ENCODE assay signal across 8 mouse cellular contexts in the genomic region with DNA sequence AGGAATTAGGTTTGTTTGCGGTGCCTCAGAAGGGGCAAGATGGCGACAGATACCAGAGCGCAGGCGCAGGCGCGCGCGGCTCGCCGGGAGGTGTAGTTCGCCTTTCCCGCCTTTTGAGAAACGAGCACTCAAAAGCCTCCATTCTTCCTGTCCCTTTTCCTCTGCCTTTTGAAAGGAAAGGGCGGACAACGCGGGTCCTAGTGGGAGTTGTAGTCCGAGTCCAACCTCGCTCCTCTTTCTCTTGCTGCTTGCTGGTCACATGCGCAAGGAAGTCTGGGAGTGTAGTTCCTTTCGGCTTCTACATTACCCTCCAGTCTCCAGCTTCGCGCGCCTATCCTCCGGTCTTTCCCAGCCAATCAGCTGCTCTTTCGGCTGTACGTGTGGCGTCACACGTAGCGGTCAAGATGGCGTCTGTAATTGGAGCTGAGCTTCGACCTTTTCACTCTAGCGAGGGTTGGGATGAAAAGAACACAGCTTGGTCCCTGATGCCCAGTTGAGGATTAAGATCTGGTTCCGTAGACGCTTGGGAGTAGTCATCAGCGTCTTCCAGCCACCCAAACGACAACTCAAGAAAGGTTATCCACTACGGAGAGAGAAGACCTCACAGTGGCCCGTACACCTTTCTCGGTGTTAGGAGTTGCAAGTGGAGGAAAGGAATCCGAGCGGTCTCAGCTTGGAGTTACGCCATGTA. TPM values are rescaled to one million over a fixed set of nuclear protein-coding genes. Genes with fewer than 3 reads are reported as not detected.
A peak's percentile ranks its signal among the peaks of the same experiment; 100 is the strongest.
DNase-seq lines count a peak whose midpoint lies in the region; ATAC-seq lines count a peak whose summit lies in the region.

A gene (minus strand): TSS at position 253 of the 691 bp plus-strand sequence.

- peak within 1 kb of the TSS; percentile 80 for H3K4me2 ChIP-seq in heart, embryonic 13.5 days
- H3K4me2 ChIP-seq in liver, embryonic 12.5 days, result peak within 1 kb of the TSS; percentile 90
- peak within 1 kb of the TSS; percentile 64 for H3K4me2 ChIP-seq in stomach, embryonic 15.5 days

- H3K27me3 ChIP-seq in heart, embryonic 13.5 days (replicated peaks), result no peaks in the 10 kb centered on the region
- no peaks in the 10 kb centered on the region for H3K27me3 ChIP-seq in liver, embryonic 12.5 days (replicated peaks)
- H3K27me3 ChIP-seq in stomach, embryonic 15.5 days (replicated peaks), result no peaks in the 10 kb centered on the region

- WGBS in heart, embryonic 13.5 days, result under 1% methylated on average over 42 of the region's 42 CpGs
- 1% methylated on average over 42 of the region's 42 CpGs for WGBS in liver, embryonic 12.5 days (ENCODE audit: insufficient replicate concordance)
- under 1% methylated on average over 42 of the region's 42 CpGs for WGBS in stomach, embryonic 15.5 days

- DNase-seq in CD4-positive, CD25-positive, alpha-beta regulatory T cell, adult 2 months (ENCODE audit: low read depth, low spot score), result peak; percentile 95
- DNase-seq in fat pad, adult 2 months (ENCODE audit: extremely low read depth, low read depth, low spot score), result peak; percentile 95
- DNase-seq in kidney, postnatal 10 days, result peak; percentile 95
- peak; percentile 82 to 87 for DNase-seq in natural killer cell, adult 2 months (ENCODE audit: low spot score in 2 of 2)

- peaks cover 2% of the 10 kb centered on the region; the same call in 1 of the 2 replicates for H3K4me1 ChIP-seq in brown adipose tissue, adult 24 weeks (ENCODE audit: control insufficient read depth, insufficient read depth, insufficient read length, low read length)
- H3K4me1 ChIP-seq in heart, embryonic 13.5 days, result peaks cover 25% of the 10 kb centered on the region
- H3K4me1 ChIP-seq in liver, embryonic 12.5 days, result peaks cover 31% of the 10 kb centered on the region
- peaks cover 7% of the 10 kb centered on the region; the same call in 1 of the 2 replicates for H3K4me1 ChIP-seq in stomach, embryonic 15.5 days

- H3K4me3 ChIP-seq in brown adipose tissue, adult 24 weeks (ENCODE audit: insufficient read depth, low read depth, low read length), result peak within 1 kb of the TSS; percentile 84
- H3K4me3 ChIP-seq in heart, embryonic 13.5 days, result peak within 1 kb of the TSS; percentile 99
- peak within 1 kb of the TSS; percentile 100 for H3K4me3 ChIP-seq in liver, embryonic 12.5 days
- peak within 1 kb of the TSS; percentile 98 for H3K4me3 ChIP-seq in stomach, embryonic 15.5 days (replicated peaks)

- H3K9me3 ChIP-seq in heart, embryonic 13.5 days, result no peaks in the 10 kb centered on the region
- H3K9me3 ChIP-seq in liver, embryonic 12.5 days (replicated peaks), result no peaks in the 10 kb centered on the region
- no peaks in the 10 kb centered on the region for H3K9me3 ChIP-seq in stomach, embryonic 15.5 days

- H3K36me3 ChIP-seq in heart, embryonic 13.5 days, result peaks cover 40% of the 10 kb centered on the region
- peaks cover 40% of the 10 kb centered on the region for H3K36me3 ChIP-seq in liver, embryonic 12.5 days
- H3K36me3 ChIP-seq in stomach, embryonic 15.5 days, result peaks cover 10% of the 10 kb centered on the region; the same call in 1 of the 2 replicates

- peak within 1 kb of the TSS; percentile 91 for H3K27ac ChIP-seq in brown adipose tissue, adult 24 weeks (replicated peaks; ENCODE audit: low read depth, low read length)
- peak within 1 kb of the TSS; percentile 98 for H3K27ac ChIP-seq in heart, embryonic 13.5 days (replicated peaks)
- peak within 1 kb of the TSS; percentile 95 for H3K27ac ChIP-seq in liver, embryonic 12.5 days
- peak within 1 kb of the TSS; percentile 94 for H3K27ac ChIP-seq in stomach, embryonic 15.5 days

- peak; percentile 89 for ATAC-seq in heart, embryonic 13.5 days (ENCODE audit: extremely low read depth, insufficient number of reproducible peaks, low FRiP score, low TSS enrichment)
- peak; percentile 94 for ATAC-seq in liver, embryonic 12.5 days
- peak; percentile 95 for ATAC-seq in stomach, embryonic 15.5 days (ENCODE audit: insufficient read depth, low FRiP score, low read depth)

- peak within 1 kb of the TSS; percentile 98 for H3K9ac ChIP-seq in heart, embryonic 13.5 days
- peak within 1 kb of the TSS; percentile 96 for H3K9ac ChIP-seq in liver, embryonic 12.5 days
- peak within 1 kb of the TSS; percentile 77 for H3K9ac ChIP-seq in stomach, embryonic 15.5 days

RNA-seq across cellular contexts. Expression of the gene that starts here (rescaled TPM):
- 9.5 and 22.8 TPM in 2 replicates for polyA plus RNA-seq in brown adipose tissue, adult 24 weeks (2012; ENCODE audit: insufficient read depth, insufficient read length, missing spikeins)
- 19.2 and 21.1 TPM in 2 replicates for polyA plus RNA-seq in heart, embryonic 13.5 days (2015; fragmentation: Nextera tagmentation; extraction: Ambion mirVana)
- 10.4 and 11.8 TPM in 2 replicates for polyA plus RNA-seq in liver, embryonic 12.5 days (2016; fragmentation: Nextera tagmentation; extraction: Ambion mirVana)
- 17.6 and 19.4 TPM in 2 replicates for polyA plus RNA-seq in stomach, embryonic 15.5 days (2015; fragmentation: Nextera tagmentation; extraction: Ambion mirVana)

Comparison
In these comparisons a context has a peak if more than half of its experiments do, and no peak if none do; other contexts are left out.
1. Peak in every context shown above with its lines: DNase-seq, ATAC-seq, H3K4me3 ChIP-seq and H3K27ac ChIP-seq.